Mouse (Mus musculus): ENCODE measurements around the gene Map3k14.

GRCm38 (mm10) chr11:103219259-103219658, 48.0 kb downstream of the Map3k14 start:
- TF ChIP-seq ELF1 (IDR thresholded peaks at IDR 0.05; ENCODE audit: low read depth, low read length) = no peak
- no peak for TF ChIP-seq POLR2A (IDR thresholded peaks at IDR 0.05; ENCODE audit: control insufficient read depth in 1 of 2, insufficient read depth in 1 of 2, low read depth in 1 of 2, low read length in 2 of 2, poor library complexity in 1 of 2)
- TF ChIP-seq USF2 (IDR thresholded peaks at IDR 0.05; ENCODE audit: borderline replicate concordance in 1 of 2, insufficient read depth in 1 of 2, low read depth in 1 of 2, low read length in 2 of 2) = no peak
- TF ChIP-seq POLR2AphosphoS5 (IDR thresholded peaks at IDR 0.05; ENCODE audit: borderline replicate concordance, low read depth, low read length) = no peak
- TF ChIP-seq CTCF (IDR thresholded peaks at IDR 0.05 in 2 of 3, conservative IDR thresholded peaks at IDR 0.05 in 1 of 3; ENCODE audit: control insufficient read depth in 1 of 3, insufficient read depth in 1 of 3, low read depth in 2 of 3, low read length in 3 of 3, poor library complexity in 1 of 3, severe bottlenecking in 1 of 3) = no peak
- TF ChIP-seq MAFK (IDR thresholded peaks at IDR 0.05; ENCODE audit: borderline replicate concordance, low read depth, low read length) = no peak
- TF ChIP-seq BHLHE40 (IDR thresholded peaks at IDR 0.05; ENCODE audit: borderline replicate concordance, low read depth, low read length) = no peak
- TF ChIP-seq NELFE (IDR thresholded peaks at IDR 0.05; ENCODE audit: low read depth, low read length) = no peak

Measured in MEL (cell line).